Mouse (Mus musculus): ENCODE results near the gene Tmprss7. TPM values are rescaled to one million over a fixed set of nuclear protein-coding genes. Genes with fewer than 3 reads are reported as not detected.

The Tmprss7 gene
- polyA plus RNA-seq, 1 experiment = 0.88 TPM

- Histone ChIP-seq H3K27ac (ENCODE audit: control insufficient read depth, insufficient read depth, low read depth, low read length) (no peak overlapping the region), H3K4me1 (ENCODE audit: control insufficient read depth, insufficient read depth, low read length) (no peaks in the 10 kb centered on the region), H3K27me3 (ENCODE audit: control insufficient read depth, insufficient read depth, low read length) (no peaks in the 10 kb centered on the region), H3K4me3 (ENCODE audit: control insufficient read depth, low read depth, low read length) (no peak overlapping the region), H3K36me3 (ENCODE audit: control insufficient read depth, insufficient read depth, low read length) (no peaks in the 10 kb centered on the region)
- no peak for TF ChIP-seq POLR2A (IDR thresholded peaks at IDR 0.05; ENCODE audit: control insufficient read depth, low read depth, low read length)
- TF ChIP-seq CTCF (IDR thresholded peaks at IDR 0.05; ENCODE audit: control insufficient read depth, insufficient read depth, insufficient replicate concordance, low read depth, low read length) = peak; percentile 29; the same call in 1 of the 2 replicates
These were observed 17.8 kb upstream of the Tmprss7 start for GRCm38 (mm10) chr16:45711263-45711662.

GRCm38 (mm10) chr16:45699301-45699700, 5.8 kb upstream of the Tmprss7 start:
- TF ChIP-seq POLR2A (IDR thresholded peaks at IDR 0.05; ENCODE audit: control insufficient read depth, low read depth, low read length) (no peak), CTCF (IDR thresholded peaks at IDR 0.05; ENCODE audit: control insufficient read depth, insufficient read depth, insufficient replicate concordance, low read depth, low read length) (no peak)
- H3K4me1 ChIP-seq (ENCODE audit: control insufficient read depth, insufficient read depth, low read length) = no peaks in the 10 kb centered on the region
- no peaks in the 10 kb centered on the region for H3K36me3 ChIP-seq (ENCODE audit: control insufficient read depth, insufficient read depth, low read length)
- H3K27ac ChIP-seq (ENCODE audit: control insufficient read depth, insufficient read depth, low read depth, low read length) = no peak overlapping the region
- H3K4me3 ChIP-seq (ENCODE audit: control insufficient read depth, low read depth, low read length) = no peak overlapping the region
- no peaks in the 10 kb centered on the region for H3K27me3 ChIP-seq (ENCODE audit: control insufficient read depth, insufficient read depth, low read length)

DNA sequence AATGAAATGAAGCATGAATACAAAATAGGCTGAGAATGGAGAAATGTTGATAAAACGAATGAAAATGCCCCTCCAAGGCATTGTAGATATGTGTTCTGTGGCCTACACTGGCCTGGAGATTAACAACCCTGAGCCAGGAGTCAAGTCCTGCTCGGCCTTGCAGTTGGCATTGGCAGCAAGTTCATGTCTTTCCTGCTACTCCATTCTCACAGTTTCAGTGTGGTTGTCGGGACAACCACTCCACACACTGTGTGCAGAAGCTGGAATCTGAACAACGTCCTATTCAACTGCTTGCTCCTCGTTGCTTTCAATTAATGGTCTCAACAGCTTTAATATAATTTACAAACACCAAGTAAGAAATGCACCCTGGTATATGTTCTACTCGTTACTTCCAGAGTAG, 4.5 kb upstream of the Tmprss7 start:
- Histone ChIP-seq H3K4me3 (ENCODE audit: control insufficient read depth, low read depth, low read length) (no peak overlapping the region), H3K36me3 (ENCODE audit: control insufficient read depth, insufficient read depth, low read length) (no peaks in the 10 kb centered on the region), H3K27ac (ENCODE audit: control insufficient read depth, insufficient read depth, low read depth, low read length) (no peak overlapping the region), H3K4me1 (ENCODE audit: control insufficient read depth, insufficient read depth, low read length) (no peaks in the 10 kb centered on the region), H3K27me3 (ENCODE audit: control insufficient read depth, insufficient read depth, low read length) (no peaks in the 10 kb centered on the region)
- TF ChIP-seq POLR2A (IDR thresholded peaks at IDR 0.05; ENCODE audit: control insufficient read depth, low read depth, low read length) (no peak), CTCF (IDR thresholded peaks at IDR 0.05; ENCODE audit: control insufficient read depth, insufficient read depth, insufficient replicate concordance, low read depth, low read length) (no peak)

DNA sequence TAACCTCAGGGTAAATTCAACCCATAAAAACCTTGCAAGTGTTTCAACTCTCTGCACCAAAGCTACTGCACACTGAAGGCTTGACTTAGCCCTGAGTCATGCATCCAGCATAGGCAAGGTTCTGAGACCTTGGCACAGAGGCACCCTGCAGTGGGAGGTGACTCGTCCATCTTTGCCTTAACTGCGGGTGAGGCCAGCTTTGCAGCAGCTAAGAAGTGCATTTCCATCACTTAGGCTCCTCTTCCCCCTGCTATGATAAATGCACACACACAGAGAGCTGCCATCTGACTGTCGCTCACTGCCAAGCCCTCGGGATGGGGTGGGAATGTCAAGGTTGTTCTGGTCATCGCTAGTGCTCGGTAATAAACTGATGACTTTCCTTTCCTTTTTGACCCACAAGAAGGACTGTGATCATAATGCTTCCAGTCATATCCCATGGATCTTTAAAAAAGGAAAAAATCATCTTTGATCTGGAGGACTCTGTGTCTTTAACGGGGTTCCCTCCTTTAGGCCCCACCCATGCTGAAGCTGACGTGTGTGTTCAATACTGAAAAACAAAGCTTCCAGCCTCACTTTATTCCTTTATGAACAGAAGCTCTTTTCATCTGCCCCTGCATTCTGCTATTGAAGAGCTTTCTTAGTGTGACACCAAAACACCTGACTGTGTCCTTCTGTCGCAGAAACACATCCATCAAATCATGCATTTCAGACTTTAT, 2.1 kb upstream of the Tmprss7 start:
- Histone ChIP-seq H3K4me3 (ENCODE audit: control insufficient read depth, low read depth, low read length) (no peak overlapping the region), H3K4me1 (ENCODE audit: control insufficient read depth, insufficient read depth, low read length) (no peaks in the 10 kb centered on the region), H3K36me3 (ENCODE audit: control insufficient read depth, insufficient read depth, low read length) (no peaks in the 10 kb centered on the region), H3K27me3 (ENCODE audit: control insufficient read depth, insufficient read depth, low read length) (no peaks in the 10 kb centered on the region), H3K27ac (ENCODE audit: control insufficient read depth, insufficient read depth, low read depth, low read length) (no peak overlapping the region)
- TF ChIP-seq CTCF (IDR thresholded peaks at IDR 0.05; ENCODE audit: control insufficient read depth, insufficient read depth, insufficient replicate concordance, low read depth, low read length) (no peak), POLR2A (IDR thresholded peaks at IDR 0.05; ENCODE audit: control insufficient read depth, low read depth, low read length) (no peak)

GRCm38 (mm10) chr16:45692851-45693250, 607 bp downstream of the Tmprss7 start:
- no peaks in the 10 kb centered on the region for H3K27me3 ChIP-seq (ENCODE audit: control insufficient read depth, insufficient read depth, low read length)
- TF ChIP-seq CTCF (IDR thresholded peaks at IDR 0.05; ENCODE audit: control insufficient read depth, insufficient read depth, insufficient replicate concordance, low read depth, low read length) = no peak
- no peak for TF ChIP-seq POLR2A (IDR thresholded peaks at IDR 0.05; ENCODE audit: control insufficient read depth, low read depth, low read length)

DNA sequence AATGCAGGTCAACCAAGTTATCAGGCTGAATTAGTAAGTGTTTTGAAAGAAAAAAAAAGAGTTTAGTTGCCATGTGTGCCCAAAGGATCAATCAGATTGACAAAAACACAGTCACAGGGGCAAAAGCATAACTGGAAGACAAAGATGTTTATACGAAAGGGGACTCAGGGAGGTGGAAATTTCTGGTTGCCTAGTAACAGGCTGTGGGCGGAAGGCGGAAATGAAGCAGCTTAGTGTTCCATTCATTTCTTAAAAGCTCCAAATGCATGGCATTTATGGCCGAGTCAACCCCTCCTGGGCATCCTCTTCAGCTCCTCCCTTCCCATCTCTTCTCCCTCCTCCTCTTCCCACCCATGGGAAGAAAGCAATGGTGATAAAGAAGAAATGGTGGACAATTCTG, 3.3 kb downstream of the Tmprss7 start:
- Histone ChIP-seq H3K27me3 (ENCODE audit: control insufficient read depth, insufficient read depth, low read length) (no peaks in the 10 kb centered on the region), H3K27ac (ENCODE audit: control insufficient read depth, insufficient read depth, low read depth, low read length) (no peak overlapping the region), H3K36me3 (ENCODE audit: control insufficient read depth, insufficient read depth, low read length) (no peaks in the 10 kb centered on the region), H3K4me3 (ENCODE audit: control insufficient read depth, low read depth, low read length) (no peak overlapping the region), H3K4me1 (ENCODE audit: control insufficient read depth, insufficient read depth, low read length) (no peaks in the 10 kb centered on the region)
- TF ChIP-seq POLR2A (IDR thresholded peaks at IDR 0.05; ENCODE audit: control insufficient read depth, low read depth, low read length) (no peak), CTCF (IDR thresholded peaks at IDR 0.05; ENCODE audit: control insufficient read depth, insufficient read depth, insufficient replicate concordance, low read depth, low read length) (no peak)

More at GRCm38 (mm10) chr16:45692851-45693250, 607 bp downstream of the Tmprss7 start:
- H3K27ac ChIP-seq (ENCODE audit: control insufficient read depth, insufficient read depth, low read depth, low read length) = no peak overlapping the region
- no peaks in the 10 kb centered on the region for H3K4me1 ChIP-seq (ENCODE audit: control insufficient read depth, insufficient read depth, low read length)
- no peak overlapping the region for H3K4me3 ChIP-seq (ENCODE audit: control insufficient read depth, low read depth, low read length)
- H3K36me3 ChIP-seq (ENCODE audit: control insufficient read depth, insufficient read depth, low read length) = no peaks in the 10 kb centered on the region

DNA sequence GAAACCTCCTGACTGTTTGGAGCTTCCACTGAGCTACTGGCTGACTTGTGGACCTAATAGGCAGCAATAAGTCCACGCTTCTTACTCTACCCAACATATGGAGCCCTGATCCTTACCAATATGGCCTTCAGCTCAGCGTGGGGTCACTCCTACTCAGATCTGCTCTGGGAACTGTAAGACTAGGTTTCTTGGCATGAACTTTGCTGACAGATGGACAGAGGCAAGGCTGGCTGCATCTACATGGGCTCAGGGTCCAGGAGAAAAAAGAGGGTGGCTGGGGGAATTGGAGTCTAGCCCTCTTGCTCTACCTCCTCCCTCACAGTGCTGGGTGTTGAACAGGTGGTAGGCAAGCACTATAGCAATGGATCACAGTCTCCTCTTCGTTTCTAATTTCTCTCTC, 6.6 kb downstream of the Tmprss7 start:
- no peaks in the 10 kb centered on the region for H3K4me1 ChIP-seq (ENCODE audit: control insufficient read depth, insufficient read depth, low read length)
- H3K27me3 ChIP-seq (ENCODE audit: control insufficient read depth, insufficient read depth, low read length) = no peaks in the 10 kb centered on the region
- no peaks in the 10 kb centered on the region for H3K36me3 ChIP-seq (ENCODE audit: control insufficient read depth, insufficient read depth, low read length)
- no peak overlapping the region for H3K4me3 ChIP-seq (ENCODE audit: control insufficient read depth, low read depth, low read length)
- TF ChIP-seq POLR2A (IDR thresholded peaks at IDR 0.05; ENCODE audit: control insufficient read depth, low read depth, low read length) (no peak), CTCF (IDR thresholded peaks at IDR 0.05; ENCODE audit: control insufficient read depth, insufficient read depth, insufficient replicate concordance, low read depth, low read length) (no peak)
- no peak overlapping the region for H3K27ac ChIP-seq (ENCODE audit: control insufficient read depth, insufficient read depth, low read depth, low read length)

All from testis, adult 2 months (tissue).